Comparison of ENCODE assay signal across 8 mouse cellular contexts in the genomic region with DNA sequence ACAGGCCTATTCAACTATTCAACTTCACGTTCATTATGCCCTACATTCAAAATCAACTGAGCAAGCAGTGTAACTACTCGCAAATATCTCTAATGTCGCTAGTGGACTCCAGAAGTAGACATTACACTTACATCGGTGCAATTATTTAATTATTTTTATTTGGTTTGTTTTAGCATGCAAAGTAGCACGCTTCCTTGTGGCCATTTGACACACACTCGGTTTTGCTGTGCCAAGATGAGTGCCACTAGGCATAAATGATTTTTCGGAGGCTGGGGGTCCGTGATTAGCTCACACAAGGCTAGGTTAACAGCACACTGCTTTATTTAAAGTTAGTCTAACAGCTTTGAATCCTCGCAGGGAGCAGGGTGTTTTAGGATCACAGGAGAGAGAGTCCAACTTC. TPM values are rescaled to one million over a fixed set of nuclear protein-coding genes. Genes with fewer than 3 reads are reported as not detected.
A peak's percentile ranks its signal among the peaks of the same experiment; 100 is the strongest.
DNase-seq lines count a peak whose midpoint lies in the region; ATAC-seq and TF ChIP-seq lines count a peak whose summit lies in the region.

No protein-coding gene starts in this region.

- peaks cover 2 to 4% of the 10 kb centered on the region in 2 experiments; a peak in 1 of 4 replicates for H3K4me1 ChIP-seq in heart, embryonic 14.5 days (ENCODE audit: control insufficient read depth in 2 of 2, insufficient read depth in 2 of 2, low read length in 2 of 2)
- no peaks in the 10 kb centered on the region for H3K4me1 ChIP-seq in ES-E14 (ENCODE audit: control insufficient read depth in 2 of 2, insufficient read depth in 2 of 2, low read length in 2 of 2, poor library complexity in 1 of 2)
- H3K4me1 ChIP-seq in forebrain, postnatal 0 days (ENCODE audit: insufficient read depth) = no peaks in the 10 kb centered on the region

- DNase-seq in heart, adult 8-10 months (ENCODE audit: low spot score) = no peak
- DNase-seq in ES-E14 (ENCODE audit: low read depth, low spot score) = no peak
- no peak for DNase-seq in forebrain, postnatal 0 days
- peak; percentile 2 for DNase-seq in lung, postnatal 10 days
- DNase-seq in cerebellum, postnatal 25 days = no peak
- no peak for DNase-seq in cerebellum, adult 18-20 months
- DNase-seq in right cerebral cortex, postnatal 36 days (ENCODE audit: low spot score in 2 of 2) = no peak

- in situ Hi-C loops in ES-E14 (cut with MboI; ENCODE audit: low sequenced_read_pairs in 2 of 2, unreplicated experiment in 2 of 2) = loop anchor here in 1 of 2 experiments (25.0 kb wide), 1 partner anchor 296 kb away; no protein-coding TSS in a partner anchor

- no peaks in the 10 kb centered on the region for H3K27me3 ChIP-seq in heart, embryonic 14.5 days (ENCODE audit: control insufficient read depth, insufficient read depth, low read length)
- no peaks in the 10 kb centered on the region for H3K27me3 ChIP-seq in forebrain, postnatal 0 days (ENCODE audit: insufficient read depth, low read length)

- no peak for TF ChIP-seq CTCF in forebrain, postnatal 0 days (IDR thresholded peaks at IDR 0.05; ENCODE audit: low read depth)

- peak overlapping the region; percentile 56 to 84 for H3K4me3 ChIP-seq in heart, embryonic 14.5 days (ENCODE audit: control insufficient read depth in 1 of 2, insufficient read depth in 1 of 2, low read depth in 1 of 2, low read length in 2 of 2)
- H3K4me3 ChIP-seq in ES-E14 (ENCODE audit: insufficient read depth in 1 of 2, low read depth in 1 of 2, low read length in 2 of 2, poor library complexity in 1 of 2, severe bottlenecking in 1 of 2) = peak overlapping the region; percentile 72 to 86
- peak overlapping the region; percentile 70 for H3K4me3 ChIP-seq in forebrain, postnatal 0 days (ENCODE audit: low read depth, low read length)

- ATAC-seq in heart, embryonic 14.5 days (ENCODE audit: insufficient number of reproducible peaks, insufficient read depth, low FRiP score, low read depth) = peak; percentile 52; the same call in 1 of the 2 replicates
- ATAC-seq in forebrain, postnatal 0 days = no peak; the same call in 1 of the 2 replicates

- H3K36me3 ChIP-seq in heart, embryonic 14.5 days (ENCODE audit: control insufficient read depth, insufficient read depth, low read length) = no peaks in the 10 kb centered on the region; the same call in 1 of the 2 replicates
- no peaks in the 10 kb centered on the region for H3K36me3 ChIP-seq in ES-E14 (ENCODE audit: control insufficient read depth, insufficient read depth, low read length, poor library complexity, severe bottlenecking)
- H3K36me3 ChIP-seq in forebrain, postnatal 0 days (ENCODE audit: insufficient read depth) = no peaks in the 10 kb centered on the region

- peak overlapping the region; percentile 64 to 66; a peak in 3 of 4 replicates for H3K27ac ChIP-seq in heart, embryonic 14.5 days (replicated peaks in 1 of 2; ENCODE audit: control insufficient read depth in 1 of 2, insufficient read depth in 1 of 2, low read depth in 2 of 2, low read length in 2 of 2)
- no peak overlapping the region for H3K27ac ChIP-seq in ES-E14 (ENCODE audit: insufficient read depth, low read depth, low read length, poor library complexity, severe bottlenecking)
- peak overlapping the region; percentile 75 for H3K27ac ChIP-seq in forebrain, postnatal 0 days (ENCODE audit: low read depth, low read length)

- H3K9me3 ChIP-seq in heart, embryonic 14.5 days (ENCODE audit: control insufficient read depth, low read length) = no peaks in the 10 kb centered on the region
- no peaks in the 10 kb centered on the region for H3K9me3 ChIP-seq in ES-E14 (ENCODE audit: control insufficient read depth, insufficient read depth, low read depth, low read length)
- H3K9me3 ChIP-seq in forebrain, postnatal 0 days (ENCODE audit: low read length) = no peaks in the 10 kb centered on the region

- WGBS in heart, embryonic 14.5 days = 27% methylated on average over 9 of the region's 9 CpGs
- WGBS in forebrain, postnatal 0 days = 9% methylated on average over 9 of the region's 9 CpGs

- peak overlapping the region; percentile 67 for H3K4me2 ChIP-seq in heart, embryonic 14.5 days (ENCODE audit: low read length)
- peak overlapping the region; percentile 74 for H3K4me2 ChIP-seq in forebrain, postnatal 0 days (ENCODE audit: low read depth)

- H3K9ac ChIP-seq in heart, embryonic 14.5 days (ENCODE audit: low read length) = peak overlapping the region; percentile 82
- H3K9ac ChIP-seq in ES-E14 (ENCODE audit: insufficient read depth, low read depth, low read length, poor library complexity, severe bottlenecking) = peak overlapping the region; percentile 81
- H3K9ac ChIP-seq in forebrain, postnatal 0 days = peak overlapping the region; percentile 67

TF ChIP-seq in ES-E14, 5 proteins besides CTCF, POLR2A, EP300 and RAD21:
- TF ChIP-seq HCFC1 (IDR thresholded peaks at IDR 0.05; ENCODE audit: borderline replicate concordance, insufficient read depth, low read length) = no peak
- no peak for TF ChIP-seq ZC3H11A (IDR thresholded peaks at IDR 0.05; ENCODE audit: borderline replicate concordance, low read depth, low read length)
- TF ChIP-seq ZNF384 (IDR thresholded peaks at IDR 0.05; ENCODE audit: low read depth, low read length) = no peak
- TF ChIP-seq MAFK (IDR thresholded peaks at IDR 0.05; ENCODE audit: insufficient read depth, low read depth, low read length) = no peak
- no peak for TF ChIP-seq CHD2 (IDR thresholded peaks at IDR 0.05; ENCODE audit: low read depth, low read length)

RNA-seq across cellular contexts. Expression of a gene that starts 0.4 kb away (rescaled TPM):
- polyA plus RNA-seq in heart, embryonic 14.5 days (2014; fragmentation: Nextera tagmentation; extraction: Ambion mirVana) = 44.9 and 49.5 TPM in 2 replicates
- 10 to 100 TPM; 19.4 to 21.2 (median 21.0) TPM for total RNA-seq in heart, adult 8-10 months (2022)
- 5.5 and 7.3 TPM in 2 replicates for total RNA-seq in ES-E14 (2012; rRNA removed)
- total RNA-seq in forebrain, postnatal 0 days (2014; rRNA removed) = 10.0 and 10.2 TPM in 2 replicates
- polyA plus RNA-seq in forebrain, postnatal 0 days (2015; fragmentation: Nextera tagmentation; extraction: Ambion mirVana) = 31.8 and 34.9 TPM in 2 replicates

RNA-seq across cellular contexts. Expression of a gene that starts 34.7 kb away (rescaled TPM):
- polyA plus RNA-seq in heart, embryonic 14.5 days (2014; fragmentation: Nextera tagmentation; extraction: Ambion mirVana) = not detected in 2 replicates
- total RNA-seq in heart, adult 8-10 months (2022) = not detected
- total RNA-seq in ES-E14 (2012; rRNA removed) = 0.22 TPM in 1 of 2 replicates, not detected in the other
- not detected in 2 replicates for total RNA-seq in forebrain, postnatal 0 days (2014; rRNA removed)
- polyA plus RNA-seq in forebrain, postnatal 0 days (2015; fragmentation: Nextera tagmentation; extraction: Ambion mirVana) = not detected in 2 replicates
